Mouse (Mus musculus) layer of hippocampus, adult 9-10 months (tissue): ENCODE measurements at regions not wholly inside any gene's neighbourhood (a gene's known extent, or its start where the extent isn't known, plus 50 kb on each side); places are given as distances from the start of the nearest gene placed in this dataset.
"Not testable (repeated sequence)": the region's sequence is repeated elsewhere in the genome, so short reads cannot be mapped to it uniquely, and the experiment has no call there.

Experiments used
- DNase-seq: peaks from one replicate; pipeline ENCODE4 v3.0.0; 2022; ENCODE audit warnings: low spot score

- DNase-seq, result no peak
Measured at GRCm38 (mm10) chr1:81637357-81637756, 560.6 kb downstream of the Nyap2 start.

DNA sequence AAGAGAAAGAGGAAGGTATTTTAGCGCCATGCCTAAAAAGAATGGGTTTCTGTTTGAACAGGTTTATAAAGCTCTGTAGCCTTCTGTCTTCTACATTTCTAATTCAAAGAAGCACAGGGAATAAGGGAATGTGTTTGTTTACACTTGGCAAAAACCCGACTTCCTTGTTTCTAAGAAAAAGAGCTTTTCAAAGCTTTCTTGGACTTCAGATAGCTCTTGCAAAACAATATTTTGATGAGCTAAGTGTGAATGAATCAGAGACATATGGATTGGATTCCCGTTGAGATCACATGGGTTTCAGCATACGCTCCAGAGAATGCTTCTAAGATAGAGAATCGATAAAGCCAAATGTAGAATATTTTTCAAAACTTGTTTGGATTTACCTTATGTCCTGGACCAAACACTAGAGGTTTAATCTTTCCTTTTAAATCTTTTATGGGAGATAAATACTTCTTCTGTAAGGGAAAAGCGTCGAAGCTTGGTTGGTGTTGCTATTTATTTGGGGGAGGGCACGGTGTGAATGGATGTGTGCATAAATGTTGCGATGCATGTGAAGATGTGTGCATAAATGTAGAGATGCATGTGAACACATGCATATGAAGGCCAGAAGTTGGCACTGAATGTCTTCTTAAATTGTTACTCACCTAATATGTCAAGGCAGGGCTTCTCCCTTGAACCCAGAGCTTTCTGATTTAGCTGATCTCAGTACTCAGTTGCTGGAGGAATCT is 576.4 kb downstream of the Nyap2 start:
- DNase-seq, result no peak

DNA sequence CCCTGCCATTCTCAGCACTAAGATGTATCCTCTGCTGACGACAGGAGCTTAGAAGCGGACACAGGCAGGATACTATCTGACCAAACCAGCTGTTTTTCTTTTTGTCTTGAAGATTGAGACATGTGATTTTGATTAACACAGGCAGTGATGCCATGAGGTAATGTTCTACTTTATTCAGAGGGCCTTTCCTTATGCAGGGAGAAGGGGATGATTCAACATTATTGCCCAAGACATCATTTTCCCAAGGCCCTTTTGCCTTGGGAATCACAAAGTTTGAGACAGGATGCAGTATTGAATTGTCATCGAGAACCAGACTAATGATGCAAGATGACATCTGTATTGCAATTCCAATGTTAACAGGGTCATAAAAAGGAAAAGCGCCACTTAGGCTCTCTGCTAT is 571.7 kb upstream of the Gm9747 start:
- DNase-seq, result no peak

DNA sequence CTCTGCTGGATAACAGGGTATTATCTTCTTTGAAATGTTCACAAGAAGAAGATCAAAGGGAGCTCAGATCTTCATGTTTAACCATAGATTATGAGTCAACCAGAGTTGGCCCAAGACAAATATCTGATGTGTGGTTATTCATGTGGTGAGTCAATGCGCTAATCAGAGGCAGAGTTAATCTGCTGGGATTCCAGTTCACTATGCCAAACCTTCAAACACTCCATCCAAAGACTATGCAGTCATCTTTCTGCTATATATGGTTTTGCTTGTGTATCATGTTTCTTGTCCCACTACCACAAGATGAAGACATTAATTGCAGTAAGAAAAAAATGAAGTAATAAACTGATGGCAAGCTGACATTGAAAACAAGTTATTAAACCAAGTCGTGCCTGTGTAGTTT is 561.8 kb upstream of the Gm9747 start:
- no peak for DNase-seq

GRCm38 (mm10) chr1:81671725-81672124 is 561.2 kb upstream of the Gm9747 start:
- no peak for DNase-seq

GRCm38 (mm10) chr1:81675576-81676342 is 557.2 kb upstream of the Gm9747 start:
- DNase-seq, result no peak

DNA sequence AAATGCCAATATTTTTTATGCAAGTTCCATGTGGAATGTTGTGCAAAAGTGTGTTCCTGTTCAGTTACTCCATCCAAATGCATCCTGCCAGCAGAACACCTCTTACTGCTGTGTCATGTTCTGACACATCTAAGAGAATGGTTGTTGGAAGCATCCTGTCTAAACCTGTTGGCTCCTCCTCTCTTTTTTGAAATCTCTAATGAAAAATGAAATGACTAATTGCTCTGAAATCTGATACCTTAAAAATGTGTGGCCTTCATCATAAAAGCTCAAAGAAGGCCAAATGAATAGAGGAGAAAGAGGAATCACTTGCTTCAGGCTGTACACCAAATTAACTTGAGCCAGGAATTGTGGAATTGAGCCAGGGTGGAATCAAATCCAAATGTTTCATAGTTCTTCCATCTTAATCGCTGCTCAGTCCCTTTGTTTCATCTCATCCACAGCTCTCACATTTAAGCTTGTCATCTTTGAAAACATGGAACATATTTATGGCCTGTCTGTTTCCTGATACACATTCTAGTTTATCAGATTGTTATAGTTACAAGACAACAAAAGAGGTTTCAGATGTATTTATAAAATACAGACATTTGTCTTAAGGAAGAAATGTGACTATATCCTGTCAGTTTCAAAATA is 555.0 kb upstream of the Gm9747 start:
- no peak for DNase-seq

DNA sequence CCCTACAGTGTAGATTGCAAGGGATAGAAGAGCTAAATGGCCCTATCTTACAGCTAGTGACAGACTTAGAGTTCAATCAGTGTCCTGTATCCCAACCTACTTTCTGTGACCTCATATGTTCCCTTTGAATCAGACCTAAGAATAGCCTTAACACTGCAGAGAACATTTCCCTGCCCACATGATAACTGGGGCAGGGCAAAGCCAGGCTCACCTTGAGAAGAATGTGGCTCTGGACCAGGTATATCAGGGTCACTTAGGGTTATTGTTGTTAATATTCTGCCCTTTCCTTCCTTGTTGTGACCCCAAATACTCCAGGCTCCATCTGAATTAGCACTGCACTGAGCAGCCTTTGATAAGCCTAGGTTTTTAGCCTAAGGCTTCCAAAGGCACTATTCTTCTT is 536.8 kb upstream of the Gm9747 start:
- no peak for DNase-seq

DNA sequence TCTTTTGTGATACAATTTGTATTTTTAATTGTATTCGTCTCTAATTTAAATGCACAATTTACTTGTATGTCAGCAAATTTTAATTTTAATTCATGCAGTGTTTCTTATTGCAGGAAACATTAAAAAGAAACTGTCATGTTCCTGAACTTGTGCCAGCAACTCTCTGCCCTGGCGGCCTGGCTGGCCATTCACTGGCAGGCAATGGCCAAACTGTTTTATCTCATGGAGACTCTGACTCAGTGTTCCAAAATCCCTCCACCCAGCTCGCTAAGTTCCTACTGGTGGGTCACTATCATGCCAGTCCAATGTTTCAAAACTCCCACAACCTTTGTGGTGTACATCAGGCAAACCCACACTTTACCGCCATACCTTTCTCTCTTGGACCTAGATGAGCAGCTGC is 523.7 kb upstream of the Gm9747 start:
- DNase-seq, result no peak

DNA sequence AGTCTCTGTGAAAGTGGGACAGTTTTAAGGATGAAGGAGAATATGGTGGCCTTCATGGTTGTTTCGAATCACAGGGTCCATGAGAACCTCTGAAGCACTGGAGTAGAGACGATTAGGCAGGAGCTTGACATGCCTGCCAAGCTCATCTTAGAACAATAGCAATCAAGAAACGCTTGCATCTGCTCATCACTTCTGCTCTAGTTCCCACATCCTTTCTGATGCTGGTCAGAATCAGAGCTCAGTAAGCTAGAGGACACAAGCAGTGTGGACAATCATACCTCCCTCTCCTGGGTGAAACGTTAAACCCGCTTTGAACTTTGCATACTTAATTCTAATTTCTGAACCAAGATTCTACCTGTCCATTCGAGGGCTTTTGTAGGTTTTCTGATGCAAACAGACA is 515.8 kb upstream of the Gm9747 start:
- no peak for DNase-seq

GRCm38 (mm10) chr1:81718233-81718632 is 514.7 kb upstream of the Gm9747 start:
- DNase-seq, result no peak

DNA sequence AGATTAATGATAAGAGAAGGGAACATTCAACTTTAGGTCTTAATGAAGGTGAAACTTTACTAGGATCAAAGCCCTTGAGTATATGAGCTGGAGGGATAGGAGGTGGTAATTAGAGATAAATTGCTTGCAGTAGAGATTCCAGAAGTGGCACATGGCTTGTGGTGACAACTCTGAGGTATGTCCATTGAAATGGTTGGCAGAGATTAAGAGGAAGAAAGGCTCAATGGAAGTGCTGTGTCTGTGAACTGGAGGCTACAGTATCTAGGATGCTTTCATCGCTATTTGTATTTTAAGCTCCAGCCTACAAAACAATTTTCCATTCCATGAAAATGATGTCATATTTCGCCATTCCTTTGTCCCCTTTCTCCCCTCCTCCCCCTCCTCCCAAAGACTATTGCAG is 508.1 kb upstream of the Gm9747 start:
- DNase-seq, result no peak

DNA sequence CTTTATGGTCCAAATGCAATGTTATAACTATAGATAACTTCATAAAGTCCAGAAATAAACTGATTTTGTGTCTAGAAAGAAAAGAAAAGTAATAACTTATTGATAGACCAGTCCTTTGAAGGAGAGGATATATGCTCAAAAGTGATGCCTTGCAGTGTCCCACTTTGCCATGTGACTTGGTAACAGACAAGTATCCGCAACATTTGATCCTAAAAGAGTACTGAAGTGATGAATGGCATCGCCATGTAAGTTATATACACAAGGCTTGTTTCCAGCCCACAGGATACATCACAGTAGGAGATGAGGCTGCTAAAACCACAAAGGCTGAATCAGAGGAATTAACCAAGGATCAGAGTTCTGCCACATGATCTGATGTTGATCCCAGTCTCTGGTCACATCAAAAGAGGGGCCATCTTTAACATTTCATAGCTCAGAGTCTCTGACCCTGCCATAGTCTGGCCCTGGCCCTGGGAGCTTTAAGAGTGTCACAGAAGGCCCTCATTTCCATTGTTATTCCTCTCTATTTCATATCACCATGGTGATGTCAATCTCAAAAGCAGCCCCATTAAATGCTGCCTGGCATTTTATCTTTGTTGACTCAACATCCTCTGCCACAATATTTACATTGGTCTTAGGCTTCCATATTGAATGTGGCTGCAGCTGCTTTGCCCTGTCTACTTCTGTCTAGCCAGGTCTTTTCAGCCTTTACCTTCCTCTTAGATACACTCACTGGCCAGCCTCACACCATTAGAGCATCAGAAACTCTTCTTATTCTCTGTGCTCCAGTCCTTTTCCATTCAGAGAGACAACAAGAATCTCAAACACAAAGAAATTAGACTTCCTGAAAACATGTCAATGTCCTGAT is 506.4 kb upstream of the Gm9747 start:
- DNase-seq, result no peak

DNA sequence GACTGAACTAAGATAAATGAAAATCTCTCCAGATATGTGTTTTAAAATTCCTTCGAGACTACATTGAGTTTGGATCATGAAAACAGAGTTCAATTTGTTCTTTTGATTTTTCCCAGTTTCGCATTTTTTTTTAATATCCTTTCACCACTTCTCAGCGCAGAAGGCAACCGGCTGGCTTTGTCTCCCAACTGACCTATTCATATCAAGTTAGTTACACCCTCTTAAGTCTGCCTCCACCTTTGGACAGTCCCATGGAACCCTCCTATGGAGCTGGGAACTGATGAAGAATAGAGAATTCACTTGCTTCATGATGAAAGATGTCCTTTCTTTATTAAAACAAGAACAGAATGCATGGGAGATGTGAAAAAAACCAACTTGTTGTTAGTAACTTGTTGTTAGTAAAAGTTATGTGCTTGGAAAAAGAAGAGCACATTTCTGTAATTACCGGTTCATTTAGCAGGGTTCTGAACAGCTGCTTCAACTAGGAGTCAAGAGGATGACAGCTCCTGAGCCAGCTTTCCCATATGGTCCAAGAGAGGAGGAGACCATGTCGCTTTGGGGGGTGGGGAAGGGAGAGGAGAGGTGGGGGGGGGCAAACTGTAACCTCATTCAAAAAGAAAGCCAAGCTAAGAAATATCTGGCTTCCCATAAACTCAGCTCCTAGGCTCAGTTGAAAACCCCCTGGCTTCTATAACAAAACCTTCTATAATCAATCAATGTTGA is 495.6 kb upstream of the Gm9747 start:
- no peak for DNase-seq

DNA sequence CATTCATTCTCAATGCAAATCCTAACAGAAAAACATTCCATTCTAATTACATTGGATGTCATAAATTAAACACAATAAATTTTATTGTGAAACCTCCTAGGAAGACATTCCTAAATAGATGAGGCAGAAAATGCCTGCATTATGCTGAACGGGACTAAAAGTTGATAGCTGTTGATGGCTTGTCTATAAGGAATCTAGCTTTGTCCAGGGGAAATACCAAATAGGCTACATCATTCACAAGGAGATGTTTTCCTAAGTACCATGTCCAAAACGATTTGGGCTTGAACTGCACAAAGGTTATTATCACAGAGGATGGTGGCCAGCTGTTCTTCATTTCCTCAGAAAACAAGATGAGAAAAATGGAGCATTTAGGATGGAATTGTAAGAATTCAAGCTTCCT is 494.5 kb upstream of the Gm9747 start:
- no peak for DNase-seq

GRCm38 (mm10) chr1:81739392-81739791 is 493.5 kb upstream of the Gm9747 start:
- no peak for DNase-seq

DNA sequence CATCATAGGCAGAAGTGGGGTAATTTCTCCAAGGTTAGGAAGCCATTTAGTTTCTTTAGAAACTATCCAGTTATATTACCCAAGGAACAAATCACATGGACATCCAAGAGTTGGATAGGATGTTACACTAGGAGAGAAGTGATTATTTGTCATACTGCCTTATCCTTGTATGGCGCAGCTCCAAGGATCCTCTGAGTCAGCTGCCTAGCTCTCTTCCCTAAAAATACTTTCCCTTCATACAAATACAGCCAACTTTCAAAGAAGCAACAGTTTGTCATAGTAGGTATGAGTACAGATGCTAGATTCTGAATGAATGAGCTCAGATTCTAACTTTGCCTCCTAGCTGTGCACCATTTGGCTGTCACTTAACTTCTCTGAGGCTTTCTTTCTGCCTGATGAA is 492.9 kb upstream of the Gm9747 start:
- no peak for DNase-seq

DNA sequence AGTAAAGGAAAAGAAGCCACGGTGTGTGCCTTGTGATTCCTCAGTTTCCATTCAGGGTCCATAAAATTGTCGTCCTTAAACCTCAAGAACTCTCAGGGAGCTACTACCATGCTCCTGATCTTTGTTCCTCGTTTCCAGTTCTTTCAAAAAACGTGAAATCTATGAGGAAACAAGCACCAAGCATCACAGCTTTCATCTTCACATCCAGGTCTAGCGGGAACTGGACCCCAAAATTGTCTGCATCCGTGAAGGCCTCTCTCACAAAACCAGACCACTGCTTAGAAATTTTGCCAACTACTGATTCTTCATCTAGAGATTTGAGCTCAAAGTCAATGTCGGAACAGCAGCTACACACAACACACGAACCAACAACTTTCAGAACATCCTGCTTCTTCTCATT is 491.0 kb upstream of the Gm9747 start:
- DNase-seq, result not testable (repeated sequence)

DNA sequence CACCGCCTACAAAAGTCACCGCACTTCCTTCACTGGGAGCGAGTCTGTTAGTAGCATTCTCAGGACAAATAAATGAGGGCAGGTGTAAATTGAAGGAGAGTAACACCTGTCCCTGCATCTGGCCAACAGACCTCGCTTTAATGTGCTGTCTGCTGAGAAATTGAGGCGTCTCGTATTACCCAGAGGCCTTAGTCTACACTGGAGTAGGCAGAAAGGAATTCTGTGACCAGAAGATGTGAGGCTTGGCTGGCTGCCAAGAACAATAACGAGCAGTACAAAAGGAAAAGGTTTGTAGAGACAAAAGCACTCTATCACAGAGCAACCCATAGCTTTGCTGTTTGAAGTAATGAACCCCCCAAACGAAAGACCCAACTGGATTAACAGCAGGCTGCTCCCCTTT is 488.4 kb upstream of the Gm9747 start:
- no peak for DNase-seq

DNA sequence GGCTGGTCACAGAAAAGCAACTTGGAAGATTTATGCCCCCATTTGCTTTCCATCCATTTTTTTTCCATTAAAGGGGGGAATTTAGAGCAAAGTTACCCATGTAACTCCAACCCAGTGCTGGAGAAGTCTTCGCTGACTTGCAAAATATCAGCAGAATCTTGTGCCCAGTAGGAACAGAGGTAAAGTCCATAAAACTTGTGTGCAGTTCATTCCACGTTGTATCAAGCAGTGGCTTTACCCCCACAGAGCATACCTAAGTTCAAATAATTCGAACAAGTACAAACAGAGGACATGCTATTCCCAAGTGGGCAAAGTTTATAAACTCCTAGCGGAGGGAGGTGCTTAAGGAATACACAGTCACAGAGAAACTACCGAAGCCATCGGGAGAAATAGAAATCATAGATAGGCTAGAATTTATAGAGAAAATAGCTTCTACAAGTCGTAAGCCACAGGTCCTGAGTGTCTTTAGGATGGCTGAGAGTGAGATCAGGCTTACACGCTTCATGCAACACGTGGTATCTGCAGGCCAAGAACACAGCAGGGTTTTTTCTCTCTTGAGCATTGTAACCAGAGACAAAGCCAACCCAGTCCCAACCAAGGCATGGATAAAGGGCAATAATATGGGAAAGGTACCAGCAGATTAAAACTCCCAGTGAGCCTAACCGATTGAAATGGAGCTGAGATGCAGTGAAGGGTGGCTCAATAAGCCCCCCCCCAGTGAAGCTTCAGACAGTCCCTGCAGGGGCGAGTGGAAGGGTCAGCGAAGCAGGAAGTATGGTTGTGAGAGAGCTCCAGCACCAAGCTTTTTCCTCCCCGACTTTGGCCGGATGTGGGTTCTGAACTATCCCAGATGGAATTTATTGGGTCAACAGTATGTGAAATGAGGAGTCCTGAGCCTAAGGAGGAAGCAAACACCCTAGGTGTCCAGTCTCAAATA is 487.6 kb upstream of the Gm9747 start:
- no peak for DNase-seq

GRCm38 (mm10) chr1:81746013-81746412 is 486.9 kb upstream of the Gm9747 start:
- no peak for DNase-seq
